Mouse (Mus musculus): ENCODE measurements around the gene 7420426K07Rik.

DNA sequence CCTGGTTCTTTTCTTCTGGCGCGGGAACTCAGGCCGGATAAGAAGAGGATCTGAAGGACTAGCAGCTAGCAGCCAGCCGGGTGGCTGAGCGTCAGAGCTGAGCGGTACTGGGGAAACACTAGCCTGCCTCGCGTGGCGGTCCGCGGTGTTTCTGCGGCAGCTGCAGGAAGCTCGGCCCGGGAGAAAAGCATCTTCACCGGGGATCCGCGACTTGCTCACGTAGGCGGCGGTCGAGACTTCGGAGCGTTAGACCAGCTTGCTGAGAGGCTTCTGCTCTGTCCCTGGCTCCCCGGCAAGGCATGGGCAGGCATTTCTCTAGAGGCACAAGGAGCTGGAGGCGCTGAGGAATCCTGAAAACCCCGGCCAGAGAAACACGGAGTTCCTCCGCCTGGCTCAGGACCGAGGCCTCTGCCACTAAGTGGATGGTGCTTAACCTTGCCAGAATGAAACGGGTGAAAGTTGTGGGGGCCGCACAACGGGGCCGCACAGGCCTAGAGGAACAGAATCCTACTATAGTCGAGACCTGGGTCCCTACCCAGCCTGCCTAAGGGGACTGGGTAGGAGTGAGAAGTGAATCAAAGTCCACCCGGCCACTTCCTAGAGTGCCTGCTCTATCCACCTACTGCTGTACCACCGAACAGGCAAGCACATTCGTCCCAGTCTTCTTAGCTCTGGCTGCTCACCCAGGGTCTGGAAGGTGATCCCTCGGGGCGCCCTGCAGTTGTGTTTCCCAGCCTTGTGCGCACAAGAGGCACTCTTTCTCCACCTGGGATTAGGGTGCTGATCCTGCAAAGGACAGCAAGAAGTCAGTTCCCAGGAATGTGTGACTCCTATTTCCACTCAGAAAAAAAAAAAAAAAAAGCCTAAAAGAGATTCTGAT, 49.5 kb downstream of the 7420426K07Rik start:
- TF ChIP-seq POLR2A (IDR thresholded peaks at IDR 0.05; ENCODE audit: low read depth, low read length): no peak
- no peak for TF ChIP-seq CTCF (IDR thresholded peaks at IDR 0.05; ENCODE audit: borderline replicate concordance, insufficient read depth, low read length)
